Mouse (Mus musculus): Measurements from ENCODE around the gene Itgb1bp1. TPM values are rescaled to one million over a fixed set of nuclear protein-coding genes. Genes with fewer than 3 reads are reported as not detected.

The Itgb1bp1 gene
- polyA plus RNA-seq, 1 experiment from 2014 or later = 50.9 TPM

DNA sequence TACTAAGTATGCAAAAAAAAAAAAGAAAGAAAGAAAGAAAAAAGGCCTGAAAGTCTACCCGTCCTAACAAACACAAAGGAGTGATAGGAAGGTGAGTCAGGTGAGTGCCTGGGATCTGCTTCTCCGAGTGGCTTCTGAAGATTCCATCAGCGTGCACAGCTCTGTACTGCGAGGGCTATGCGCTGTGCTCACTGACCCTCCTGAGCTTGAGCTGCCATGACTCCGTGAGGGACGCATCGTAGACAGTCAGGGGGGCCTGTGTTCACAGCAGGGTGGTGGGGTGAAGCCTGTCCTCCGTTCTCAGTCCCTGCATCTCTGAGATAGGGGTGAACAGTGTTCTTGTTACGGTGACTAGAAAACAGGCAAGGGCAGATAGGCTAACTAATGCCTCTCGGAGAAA is 12.8 kb upstream of the Itgb1bp1 start:
- no peaks in the 10 kb centered on the region for H3K9me3 ChIP-seq
- 95% methylated on average over 11 of the region's 11 CpGs for WGBS

DNA sequence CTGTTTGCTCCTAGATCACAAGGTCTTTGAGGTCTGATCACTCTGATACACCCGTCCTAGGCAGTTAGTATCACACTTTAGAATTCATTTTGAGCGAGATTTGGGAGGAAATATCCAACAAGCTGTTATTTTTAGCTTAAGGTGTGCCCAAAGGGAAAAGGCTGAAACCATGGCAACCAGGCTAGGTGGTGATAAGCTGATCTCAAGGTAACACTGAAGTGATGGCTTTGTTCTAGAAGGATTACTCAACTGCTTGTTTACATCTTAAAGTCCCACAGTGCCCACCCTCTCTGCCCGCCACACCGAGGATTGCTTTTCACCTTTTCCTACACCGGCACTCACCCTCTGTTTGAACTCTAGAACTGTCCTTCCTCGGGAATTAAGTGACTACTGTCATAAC is 3.6 kb upstream of the Itgb1bp1 start:
- no peak for ATAC-seq (ENCODE audit: insufficient number of reproducible peaks, insufficient read depth, low FRiP score, low TSS enrichment, low read depth)
- 83% methylated on average over 6 of the region's 6 CpGs for WGBS
- H3K4me3 ChIP-seq = no peak overlapping the region
- H3K4me1 ChIP-seq = peaks cover 19% of the 10 kb centered on the region
- no peak overlapping the region for H3K27ac ChIP-seq
- peaks cover 52% of the 10 kb centered on the region for H3K36me3 ChIP-seq
- no peaks in the 10 kb centered on the region for H3K9me3 ChIP-seq
- no peak overlapping the region for H3K9ac ChIP-seq
- no peak overlapping the region for H3K4me2 ChIP-seq
- H3K27me3 ChIP-seq = no peaks in the 10 kb centered on the region

More for the DNA sequence above, 12.8 kb upstream of the Itgb1bp1 start:
- Histone ChIP-seq H3K27me3 (no peaks in the 10 kb centered on the region), H3K27ac (no peak overlapping the region), H3K4me1 (no peaks in the 10 kb centered on the region), H3K9ac (no peak overlapping the region), H3K4me3 (no peak overlapping the region), H3K4me2 (no peak overlapping the region), H3K36me3 (peaks cover 91% of the 10 kb centered on the region)
- no peak for ATAC-seq (ENCODE audit: insufficient number of reproducible peaks, insufficient read depth, low FRiP score, low TSS enrichment, low read depth)

DNA sequence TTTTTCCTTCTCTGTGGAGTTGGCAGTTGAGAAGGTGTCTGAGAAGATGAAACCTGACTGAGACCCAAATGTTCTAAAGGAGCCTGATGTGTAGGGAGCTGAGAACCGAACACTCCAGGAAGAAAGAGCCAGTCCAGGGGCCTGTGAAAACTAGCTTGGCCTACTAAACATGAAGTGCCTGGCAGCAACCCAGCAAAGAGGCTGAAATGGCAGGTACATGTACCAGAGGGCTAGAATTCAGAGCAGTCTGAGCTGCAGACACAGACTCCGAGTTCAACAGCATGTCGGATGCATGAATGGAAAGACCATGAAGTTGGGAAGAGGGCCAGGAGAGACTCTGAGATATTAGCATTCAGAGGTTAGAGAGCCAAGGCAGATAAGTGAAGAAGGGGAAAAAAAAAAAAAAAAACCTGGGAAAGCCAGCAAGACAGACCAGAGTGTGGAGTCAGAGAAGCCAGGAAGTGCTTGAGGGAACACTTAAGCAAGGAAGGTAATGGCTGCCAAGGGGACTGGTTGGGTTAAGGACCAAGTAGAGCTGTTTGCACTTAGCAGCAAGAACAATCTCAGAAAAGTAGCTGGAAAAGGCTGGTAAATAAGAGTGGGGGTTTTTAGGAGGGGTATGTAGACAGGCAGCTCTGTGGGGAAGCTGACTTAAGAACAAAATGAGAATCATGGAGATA is 2.8 kb upstream of the Itgb1bp1 start:
- no peak overlapping the region for H3K4me2 ChIP-seq
- no peak for ATAC-seq (ENCODE audit: insufficient number of reproducible peaks, insufficient read depth, low FRiP score, low TSS enrichment, low read depth)
- peaks cover 19% of the 10 kb centered on the region for H3K4me1 ChIP-seq
- 93% methylated on average over 3 of the region's 3 CpGs for WGBS
- peaks cover 44% of the 10 kb centered on the region for H3K36me3 ChIP-seq
- H3K9me3 ChIP-seq = no peaks in the 10 kb centered on the region
- H3K27ac ChIP-seq = no peak overlapping the region
- no peaks in the 10 kb centered on the region for H3K27me3 ChIP-seq
- no peak overlapping the region for H3K4me3 ChIP-seq
- H3K9ac ChIP-seq = no peak overlapping the region

DNA sequence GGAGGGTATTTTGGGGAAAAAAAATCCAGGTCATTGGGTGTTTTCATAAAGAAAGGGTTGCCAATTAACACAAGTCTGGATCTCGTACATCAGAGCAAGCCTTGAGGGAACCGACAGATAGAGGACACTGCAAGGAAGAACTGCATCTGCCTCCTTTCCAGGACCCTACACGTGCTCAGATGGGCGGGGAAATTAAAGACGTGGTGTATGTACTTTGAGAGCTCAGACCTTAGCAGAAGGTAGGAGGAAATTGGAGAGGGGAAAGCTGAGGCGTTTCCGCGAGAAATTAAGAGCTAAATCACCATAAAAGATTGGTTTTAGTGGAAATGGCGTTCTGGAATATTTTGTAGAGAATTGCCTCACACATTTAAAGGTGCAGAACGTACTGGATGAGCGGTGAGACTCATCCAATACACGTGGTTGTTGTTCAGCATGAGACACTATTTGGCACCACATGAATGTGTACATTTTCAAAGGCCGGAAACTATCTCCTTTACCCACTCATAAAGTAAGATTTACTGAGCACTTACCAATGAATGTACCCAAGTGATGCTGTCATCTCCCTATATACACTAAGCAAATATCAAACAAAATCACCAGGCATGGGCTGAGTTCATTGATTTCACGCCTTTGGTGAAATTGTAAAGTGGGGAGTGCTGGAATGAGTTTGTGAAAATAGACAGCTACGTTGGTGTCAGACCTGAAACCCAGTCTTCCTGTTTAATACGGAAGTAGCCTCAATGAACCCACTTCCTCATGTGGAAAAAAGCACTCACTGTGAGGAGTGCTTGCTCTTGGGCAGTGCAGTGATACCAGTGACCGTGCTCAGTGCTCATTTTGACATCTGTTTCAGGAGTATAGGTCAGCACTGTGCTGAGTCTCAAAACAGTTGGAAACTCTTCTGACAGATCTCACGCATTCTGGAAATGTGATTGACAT is 897 bp upstream of the Itgb1bp1 start:
- H3K27ac ChIP-seq = peak overlapping the region; percentile 96
- peak overlapping the region; percentile 83 for H3K4me3 ChIP-seq
- H3K9ac ChIP-seq = peak overlapping the region; percentile 93
- H3K27me3 ChIP-seq = no peaks in the 10 kb centered on the region
- 32% methylated on average over 18 of the region's 18 CpGs for WGBS
- H3K9me3 ChIP-seq = no peaks in the 10 kb centered on the region
- peaks cover 19% of the 10 kb centered on the region for H3K4me1 ChIP-seq
- H3K36me3 ChIP-seq = peaks cover 27% of the 10 kb centered on the region
- peak overlapping the region; percentile 76 for H3K4me2 ChIP-seq
- ATAC-seq (ENCODE audit: insufficient number of reproducible peaks, insufficient read depth, low FRiP score, low TSS enrichment, low read depth) = no peak

DNA sequence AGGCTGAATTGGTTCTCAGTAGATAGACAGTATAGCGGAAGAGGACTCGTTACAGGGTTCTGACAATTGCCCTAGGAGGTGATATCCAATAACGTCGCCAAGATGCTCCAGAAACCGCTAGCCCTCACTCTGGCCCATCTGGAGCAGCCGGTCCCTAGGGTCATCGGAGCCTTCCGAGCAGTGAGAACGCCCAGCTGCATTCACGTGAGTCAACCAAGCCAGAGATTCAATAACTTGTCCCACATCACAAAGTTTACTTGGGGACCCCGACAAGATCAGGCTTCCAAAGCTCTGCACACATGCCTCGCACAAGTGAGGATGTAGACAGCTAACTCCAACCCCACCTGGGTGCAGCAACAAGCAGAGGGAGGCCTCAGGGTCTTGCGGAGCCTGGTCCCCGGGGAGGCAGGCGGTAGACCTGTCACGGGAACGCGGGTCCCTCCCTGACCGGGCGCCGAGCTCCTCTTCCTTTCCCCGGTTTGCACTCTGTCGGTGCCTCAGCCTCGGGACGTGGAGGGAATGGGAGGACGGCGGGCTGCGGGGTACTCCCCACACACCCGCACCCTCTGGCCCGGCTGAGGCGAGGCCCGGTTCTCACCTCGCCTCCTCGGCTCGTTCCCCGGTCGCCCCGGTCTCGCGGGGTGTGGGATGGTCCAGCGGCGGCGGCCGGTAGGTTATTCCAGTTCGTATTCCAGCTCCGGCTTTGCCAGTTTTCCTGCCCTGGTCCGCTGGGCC is 409 bp downstream of the Itgb1bp1 start:
- H3K4me2 ChIP-seq = peak overlapping the region; percentile 76
- H3K27me3 ChIP-seq = no peaks in the 10 kb centered on the region
- H3K4me3 ChIP-seq = peak overlapping the region; percentile 83
- under 1% methylated on average over 47 of the region's 47 CpGs for WGBS
- H3K9ac ChIP-seq = peak overlapping the region; percentile 93
- peak overlapping the region; percentile 84 for H3K27ac ChIP-seq
- ATAC-seq (ENCODE audit: insufficient number of reproducible peaks, insufficient read depth, low FRiP score, low TSS enrichment, low read depth) = peak; percentile 77
- peaks cover 19% of the 10 kb centered on the region for H3K4me1 ChIP-seq
- no peaks in the 10 kb centered on the region for H3K9me3 ChIP-seq
- H3K36me3 ChIP-seq = peaks cover 15% of the 10 kb centered on the region

DNA sequence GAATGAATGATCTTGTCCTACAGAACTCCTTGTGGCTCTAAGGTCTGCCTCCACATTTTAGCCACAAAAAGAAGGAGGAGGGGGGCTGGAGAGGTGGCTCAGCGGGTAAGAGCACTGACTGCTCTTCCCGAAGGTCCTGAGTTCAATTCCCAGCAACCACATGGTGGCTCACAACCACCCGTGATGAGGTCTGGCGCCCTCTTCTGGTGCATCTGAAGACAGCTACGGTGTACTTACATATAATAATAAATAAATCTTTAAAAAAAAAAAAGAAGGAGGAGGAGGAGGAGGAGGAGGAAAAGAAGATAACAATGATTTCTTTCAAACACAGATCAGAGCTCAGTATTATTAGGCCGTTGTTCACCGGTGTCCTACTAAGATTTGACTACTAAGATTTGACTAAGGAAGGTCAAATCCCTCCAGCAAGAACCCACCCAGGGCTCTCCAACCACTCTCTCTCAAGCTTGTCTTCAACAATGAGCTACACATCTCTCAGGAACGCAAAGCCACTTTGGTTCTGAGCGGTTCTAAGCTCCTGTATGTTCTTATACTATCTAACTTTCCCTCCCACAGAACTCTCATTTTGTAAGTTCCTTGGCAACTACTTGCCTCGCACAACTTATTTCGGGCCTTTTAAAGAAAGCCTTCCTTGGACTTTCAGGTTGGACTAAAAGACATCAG is 1.2 kb downstream of the Itgb1bp1 start, which contains the start of gene Cpsf3:
Gene Cpsf3, plus strand, starts transcription at position 631 of the 681 bp plus-strand sequence.
- Histone ChIP-seq H3K36me3 (peaks cover 7% of the 10 kb centered on the region), H3K27me3 (no peaks in the 10 kb centered on the region), H3K4me2 (peak within 1 kb of the TSS; percentile 76), H3K9ac (peak within 1 kb of the TSS; percentile 93), H3K4me1 (peaks cover 19% of the 10 kb centered on the region), H3K4me3 (peak within 1 kb of the TSS; percentile 83), H3K9me3 (no peaks in the 10 kb centered on the region), H3K27ac (peak within 1 kb of the TSS; percentile 96)
- ATAC-seq (ENCODE audit: insufficient number of reproducible peaks, insufficient read depth, low FRiP score, low TSS enrichment, low read depth) = no peak
- WGBS = 54% methylated on average over 11 of the region's 11 CpGs

DNA sequence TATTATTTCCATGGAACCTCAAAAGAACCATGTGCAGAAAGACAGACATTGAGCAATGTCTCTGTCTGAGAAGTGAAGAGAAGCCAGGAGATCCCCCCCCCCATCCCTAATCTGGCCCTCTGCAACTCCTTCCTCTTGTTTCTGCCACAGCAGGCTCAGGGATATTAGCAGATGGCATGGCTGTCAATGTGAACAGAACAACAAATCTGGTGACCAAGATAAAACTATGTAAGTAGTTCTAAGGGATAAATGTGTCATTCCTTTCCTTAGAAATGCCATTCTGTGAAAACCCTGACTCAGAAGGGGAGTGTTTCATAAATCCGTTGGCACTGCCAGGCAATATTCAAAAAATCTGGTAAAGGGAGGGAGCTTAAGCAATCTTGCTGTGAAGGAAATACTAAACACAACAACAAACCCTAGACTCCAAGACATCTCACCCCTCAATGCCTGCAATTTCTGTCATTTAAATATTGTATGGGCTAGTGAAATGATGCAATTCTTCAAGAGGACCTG is 8.7 kb downstream of the Itgb1bp1 start:
- ATAC-seq (ENCODE audit: insufficient number of reproducible peaks, insufficient read depth, low FRiP score, low TSS enrichment, low read depth) = no peak
- H3K27ac ChIP-seq = no peak overlapping the region
- H3K27me3 ChIP-seq = no peaks in the 10 kb centered on the region
- H3K4me2 ChIP-seq = no peak overlapping the region
- 87% methylated on average over 1 of the region's 1 CpGs for WGBS
- no peaks in the 10 kb centered on the region for H3K4me1 ChIP-seq
- H3K9ac ChIP-seq = no peak overlapping the region
- no peak overlapping the region for H3K4me3 ChIP-seq
- H3K36me3 ChIP-seq = peaks cover 45% of the 10 kb centered on the region
- H3K9me3 ChIP-seq = no peaks in the 10 kb centered on the region

DNA sequence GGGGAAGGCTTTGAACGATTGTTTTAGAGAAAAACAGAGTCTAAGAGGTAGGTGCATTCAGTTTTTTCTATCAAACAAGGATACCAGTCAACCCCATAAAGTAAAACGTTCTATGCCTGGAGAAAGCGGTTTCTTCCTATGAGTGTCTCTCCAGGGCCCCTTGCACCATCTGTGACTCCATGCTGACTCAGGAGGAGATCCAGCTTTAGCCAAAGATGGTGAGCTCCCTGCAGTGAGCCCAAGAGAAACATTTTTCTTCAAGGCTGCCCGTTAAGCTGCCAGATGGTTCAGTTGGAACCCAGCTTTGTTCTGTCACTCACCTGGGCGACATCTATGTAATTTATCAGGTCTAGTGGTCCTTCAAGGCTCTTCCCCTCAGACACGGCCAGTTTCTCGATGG is 11.6 kb downstream of the Itgb1bp1 start:
- Histone ChIP-seq H3K27ac (no peak overlapping the region), H3K4me1 (no peaks in the 10 kb centered on the region), H3K4me2 (no peak overlapping the region), H3K4me3 (no peak overlapping the region), H3K9me3 (no peaks in the 10 kb centered on the region), H3K9ac (no peak overlapping the region), H3K36me3 (peaks cover 74% of the 10 kb centered on the region), H3K27me3 (no peaks in the 10 kb centered on the region)
- no peak for ATAC-seq (ENCODE audit: insufficient number of reproducible peaks, insufficient read depth, low FRiP score, low TSS enrichment, low read depth)
- WGBS = 88% methylated on average over 7 of the region's 7 CpGs

DNA sequence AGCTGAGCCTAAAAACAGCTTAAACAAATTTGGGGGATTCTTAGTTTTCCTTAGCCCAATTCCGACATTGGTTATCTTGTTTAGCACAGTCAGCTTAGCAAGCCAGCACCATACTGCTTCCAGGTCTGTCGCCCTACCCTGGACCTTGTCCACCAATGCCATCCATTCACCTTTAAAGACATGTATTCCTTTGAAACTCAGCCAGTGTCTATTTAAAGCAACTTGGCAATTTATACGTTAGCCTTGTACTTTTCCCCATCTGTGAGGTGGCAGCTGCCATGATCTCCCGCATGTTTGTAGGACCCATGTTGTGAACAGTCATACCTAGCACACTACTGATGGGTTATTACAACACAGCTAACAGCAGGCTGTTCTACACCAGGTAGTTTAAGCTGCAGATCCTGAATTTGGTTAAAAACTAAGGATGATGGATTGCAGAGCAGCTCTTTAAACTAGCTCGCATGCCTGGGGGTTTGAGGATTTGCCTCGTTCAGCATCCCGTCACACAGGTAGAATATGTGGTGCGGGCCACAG is 17.9 kb downstream of the Itgb1bp1 start:
- no peak overlapping the region for H3K4me3 ChIP-seq
- no peaks in the 10 kb centered on the region for H3K27me3 ChIP-seq
- 90% methylated on average over 8 of the region's 8 CpGs for WGBS
- no peak overlapping the region for H3K27ac ChIP-seq
- H3K36me3 ChIP-seq = peaks cover 91% of the 10 kb centered on the region
- H3K4me1 ChIP-seq = no peaks in the 10 kb centered on the region
- no peak for ATAC-seq (ENCODE audit: insufficient number of reproducible peaks, insufficient read depth, low FRiP score, low TSS enrichment, low read depth)
- H3K9ac ChIP-seq = no peak overlapping the region
- H3K4me2 ChIP-seq = no peak overlapping the region
- H3K9me3 ChIP-seq = no peaks in the 10 kb centered on the region

DNA sequence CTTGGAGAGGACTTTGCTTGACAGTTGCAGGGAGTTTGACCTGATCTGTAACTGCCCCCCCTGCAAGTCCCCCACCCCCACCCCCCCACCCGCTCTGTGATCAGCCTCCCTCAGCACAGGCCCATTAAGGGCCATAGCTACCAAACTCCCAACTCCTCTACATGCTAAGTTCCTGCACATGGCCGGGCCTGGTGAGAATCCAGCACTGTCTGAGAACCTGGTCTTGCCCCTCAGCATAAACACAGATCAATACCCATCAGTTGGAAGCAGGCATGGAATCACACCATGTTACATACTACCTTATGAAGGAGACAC is 19.3 kb downstream of the Itgb1bp1 start:
- no peak overlapping the region for H3K4me2 ChIP-seq
- 86% methylated on average over 2 of the region's 2 CpGs for WGBS
- no peaks in the 10 kb centered on the region for H3K4me1 ChIP-seq
- H3K27me3 ChIP-seq = no peaks in the 10 kb centered on the region
- H3K9ac ChIP-seq = no peak overlapping the region
- no peak for ATAC-seq (ENCODE audit: insufficient number of reproducible peaks, insufficient read depth, low FRiP score, low TSS enrichment, low read depth)
- H3K4me3 ChIP-seq = no peak overlapping the region
- H3K9me3 ChIP-seq = no peaks in the 10 kb centered on the region
- H3K27ac ChIP-seq = no peak overlapping the region
- peaks cover 89% of the 10 kb centered on the region for H3K36me3 ChIP-seq

All from embryonic facial prominence, embryonic 13.5 days (tissue).